8 mouse cellular contexts compared by ENCODE assay signal in genomic region chr3:84582023-84582912, GRCm38 (mm10). TPM values are rescaled to one million over a fixed set of nuclear protein-coding genes. Genes with fewer than 3 reads are reported as not detected.
DNase-seq lines count a peak whose midpoint lies in the region; ATAC-seq and TF ChIP-seq lines count a peak whose summit lies in the region.

Gene Arfip1, minus strand, starts transcription at chr3:84582625.

- peak; percentile 78 for DNase-seq in G1E (ENCODE audit: low spot score)
- peak; percentile 95 for DNase-seq in cerebellum, adult 18-20 months
- DNase-seq in forebrain, postnatal 0 days: peak; percentile 93
- DNase-seq in heart, postnatal 4 days: peak; percentile 99
- DNase-seq in layer of hippocampus, adult 8-10 months (ENCODE audit: low spot score in 2 of 2): peak; percentile 90 to 93
- peak; percentile 96 for DNase-seq in ovary, adult 18-20 months (ENCODE audit: low spot score)
- peak; percentile 95 for DNase-seq in thymus, postnatal 0 days (ENCODE audit: low spot score)

- H3K27ac ChIP-seq in forebrain, postnatal 0 days (ENCODE audit: low read depth, low read length): peak within 1 kb of the TSS; percentile 91
- H3K27ac ChIP-seq in lung, embryonic 15.5 days: peak within 1 kb of the TSS; percentile 97

- TF ChIP-seq CTCF in G1E (IDR thresholded peaks at IDR 0.05; ENCODE audit: low read depth, low read length): no peak
- TF ChIP-seq CTCF in forebrain, postnatal 0 days (IDR thresholded peaks at IDR 0.05; ENCODE audit: low read depth): no peak

- no peaks in the 10 kb centered on the region for H3K27me3 ChIP-seq in G1E (ENCODE audit: insufficient read depth, low read length)
- H3K27me3 ChIP-seq in forebrain, postnatal 0 days (ENCODE audit: insufficient read depth, low read length): no peaks in the 10 kb centered on the region
- H3K27me3 ChIP-seq in lung, embryonic 15.5 days: no peaks in the 10 kb centered on the region

- peak within 1 kb of the TSS; percentile 89 for H3K4me3 ChIP-seq in G1E (ENCODE audit: low read depth, low read length)
- peak within 1 kb of the TSS; percentile 76 for H3K4me3 ChIP-seq in forebrain, postnatal 0 days (ENCODE audit: low read depth, low read length)
- peak within 1 kb of the TSS; percentile 70 for H3K4me3 ChIP-seq in lung, embryonic 15.5 days

- peak; percentile 90 for ATAC-seq in G1E (ENCODE audit: extremely low read depth, insufficient number of reproducible peaks, low FRiP score, poor library complexity, severe bottlenecking)
- peak; percentile 98 for ATAC-seq in forebrain, postnatal 0 days
- peak; percentile 99 for ATAC-seq in lung, embryonic 15.5 days (ENCODE audit: borderline replicate concordance, extremely low read depth, low FRiP score, low TSS enrichment)

- H3K36me3 ChIP-seq in G1E (replicated peaks): no peaks in the 10 kb centered on the region
- no peaks in the 10 kb centered on the region for H3K36me3 ChIP-seq in forebrain, postnatal 0 days (ENCODE audit: insufficient read depth)
- H3K36me3 ChIP-seq in lung, embryonic 15.5 days: no peaks in the 10 kb centered on the region

- no peaks in the 10 kb centered on the region for H3K9me3 ChIP-seq in G1E (replicated peaks)
- H3K9me3 ChIP-seq in forebrain, postnatal 0 days (ENCODE audit: low read length): no peaks in the 10 kb centered on the region
- H3K9me3 ChIP-seq in lung, embryonic 15.5 days: no peaks in the 10 kb centered on the region

- peak within 1 kb of the TSS; percentile 86 for H3K9ac ChIP-seq in forebrain, postnatal 0 days
- peak within 1 kb of the TSS; percentile 82 for H3K9ac ChIP-seq in lung, embryonic 15.5 days

- peak within 1 kb of the TSS; percentile 90 for H3K4me2 ChIP-seq in forebrain, postnatal 0 days (ENCODE audit: low read depth)
- H3K4me2 ChIP-seq in lung, embryonic 15.5 days: peak within 1 kb of the TSS; percentile 87

- H3K4me1 ChIP-seq in G1E (ENCODE audit: insufficient read depth, low read depth, low read length): peaks cover 35% of the 10 kb centered on the region
- peaks cover 8% of the 10 kb centered on the region for H3K4me1 ChIP-seq in forebrain, postnatal 0 days (ENCODE audit: insufficient read depth)
- peaks cover 39% of the 10 kb centered on the region for H3K4me1 ChIP-seq in lung, embryonic 15.5 days

- WGBS in forebrain, postnatal 0 days: 2% methylated on average over 69 of the region's 70 CpGs
- under 1% methylated on average over 65 of the region's 70 CpGs for WGBS in lung, embryonic 15.5 days

RNA-seq across cellular contexts. Expression of gene Arfip1, which starts in this region (rescaled TPM):
- total RNA-seq in G1E (2014; fragmentation: Nextera tagmentation) (47.8 and 62.5 TPM in 2 replicates), G1E (2017) (89.6 and 92.9 TPM in 2 replicates)
- polyA plus RNA-seq in G1E (2012): 28.3 and 33.6 TPM in 2 replicates
- 22.3 and 26.8 TPM in 2 replicates for total RNA-seq in forebrain, postnatal 0 days (2014; rRNA removed)
- polyA plus RNA-seq in forebrain, postnatal 0 days (2015; fragmentation: Nextera tagmentation; extraction: Ambion mirVana): 15.3 and 18.8 TPM in 2 replicates
- 10 to 100 TPM; 36.0 to 41.6 TPM for total RNA-seq in heart, postnatal 4 days (2021)
- total RNA-seq in layer of hippocampus, adult 8-10 months (2022): 10 to 100 TPM; 20.4 to 23.8 (median 20.6) TPM
- polyA plus RNA-seq in lung, embryonic 15.5 days (2015; fragmentation: Nextera tagmentation; extraction: Ambion mirVana): 55.1 and 60.8 TPM in 2 replicates
- polyA plus RNA-seq in thymus, postnatal 0 days (2015; fragmentation: Nextera tagmentation; extraction: Ambion mirVana): 49.5 and 50.5 TPM in 2 replicates

Comparison
In these comparisons a context has a peak if more than half of its experiments do, and no peak if none do; other contexts are left out.
1. Peak in every context shown above with its lines: DNase-seq, ATAC-seq, H3K4me3 ChIP-seq and H3K27ac ChIP-seq.